Mouse (Mus musculus) bone marrow macrophage, adult 2 months (primary cell): Measurements from ENCODE around the gene Slc22a12.

Experiments used
- CTCF ChIP-seq: IDR thresholded peaks from 2 replicates; pipeline ENCODE4 v1.5.1; 2012; ENCODE audit warnings: low read depth, mild to moderate bottlenecking, low read length, moderate library complexity
- POLR2A ChIP-seq: IDR thresholded peaks from 2 replicates; pipeline ENCODE4 v1.6.1; 2012; ENCODE audit warnings: mild to moderate bottlenecking, low read depth, low read length, borderline replicate concordance

DNA sequence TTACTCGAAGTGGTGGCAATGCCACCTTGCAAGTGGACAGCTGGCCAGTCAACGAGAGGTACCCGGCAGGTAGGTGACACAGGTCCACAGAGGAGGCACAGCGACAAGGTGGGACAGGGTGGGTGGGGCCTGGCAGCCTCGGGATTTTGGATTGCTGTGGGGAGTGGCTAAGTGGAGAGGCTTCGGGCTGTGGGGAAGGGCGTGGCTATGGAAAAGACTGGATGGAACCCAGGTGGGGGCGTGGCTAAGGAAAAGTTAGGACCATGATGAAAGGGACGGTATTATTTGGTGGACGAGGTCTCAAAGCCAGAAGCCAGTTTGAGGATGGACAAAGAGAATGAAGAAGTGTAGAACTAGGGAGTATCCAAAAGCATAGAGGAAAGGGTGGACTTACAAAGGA, 33.0 kb downstream of the Slc22a12 start:
- TF ChIP-seq POLR2A (no peak), CTCF (no peak)
